Mouse (Mus musculus): ENCODE measurements at regions not wholly inside any gene's neighbourhood (a gene's known extent, or its start where the extent isn't known, plus 50 kb on each side); places are given as distances from the start of the nearest gene placed in this dataset.
A peak's percentile ranks its signal among the peaks of the same experiment; 100 is the strongest.

GRCm38 (mm10) chr3:114279653-114280052 is 249.3 kb downstream of the Col11a1 start:
- DNase-seq (ENCODE audit: low spot score) (no peak), ATAC-seq (ENCODE audit: low FRiP score) (no peak)
- Histone ChIP-seq H3K4me2 (replicated peaks) (no peak overlapping the region), H3K9ac (no peak overlapping the region), H3K36me3 (replicated peaks; ENCODE audit: control insufficient read depth, insufficient read depth) (no peaks in the 10 kb centered on the region), H3K27ac (no peak overlapping the region), H3K9me3 (ENCODE audit: control insufficient read depth, low read length) (no peaks in the 10 kb centered on the region), H3K27me3 (ENCODE audit: control insufficient read depth, insufficient read depth, low read length) (no peaks in the 10 kb centered on the region), H3K4me3 (replicated peaks; ENCODE audit: low read length) (no peak overlapping the region), H3K4me1 (replicated peaks; ENCODE audit: control insufficient read depth, insufficient read depth, low read length) (no peaks in the 10 kb centered on the region)
- WGBS = 60% methylated on average over 2 of the region's 2 CpGs

GRCm38 (mm10) chr3:114319444-114319843 is 289.1 kb downstream of the Col11a1 start:
- Histone ChIP-seq H3K36me3 (replicated peaks; ENCODE audit: control insufficient read depth, insufficient read depth) (no peaks in the 10 kb centered on the region), H3K9me3 (ENCODE audit: control insufficient read depth, low read length) (no peaks in the 10 kb centered on the region), H3K4me3 (replicated peaks; ENCODE audit: low read length) (no peak overlapping the region), H3K9ac (no peak overlapping the region), H3K4me1 (replicated peaks; ENCODE audit: control insufficient read depth, insufficient read depth, low read length) (no peaks in the 10 kb centered on the region), H3K27ac (no peak overlapping the region), H3K4me2 (replicated peaks) (no peak overlapping the region), H3K27me3 (ENCODE audit: control insufficient read depth, insufficient read depth, low read length) (no peaks in the 10 kb centered on the region)
- ATAC-seq (ENCODE audit: low FRiP score) (no peak), DNase-seq (ENCODE audit: low spot score) (no peak)
- WGBS = 98% methylated on average over 1 of the region's 1 CpGs

GRCm38 (mm10) chr3:114334334-114334733 is 304.0 kb downstream of the Col11a1 start:
- Histone ChIP-seq H3K27me3 (ENCODE audit: control insufficient read depth, insufficient read depth, low read length) (no peaks in the 10 kb centered on the region), H3K4me3 (replicated peaks; ENCODE audit: low read length) (no peak overlapping the region), H3K9ac (no peak overlapping the region), H3K36me3 (replicated peaks; ENCODE audit: control insufficient read depth, insufficient read depth) (no peaks in the 10 kb centered on the region), H3K4me2 (replicated peaks) (no peak overlapping the region), H3K9me3 (ENCODE audit: control insufficient read depth, low read length) (no peaks in the 10 kb centered on the region), H3K27ac (no peak overlapping the region), H3K4me1 (replicated peaks; ENCODE audit: control insufficient read depth, insufficient read depth, low read length) (no peaks in the 10 kb centered on the region)
- DNase-seq (ENCODE audit: low spot score) (no peak), ATAC-seq (ENCODE audit: low FRiP score) (no peak)

- no peaks in the 10 kb centered on the region for H3K27me3 ChIP-seq (ENCODE audit: control insufficient read depth, insufficient read depth, low read length)
- DNase-seq (ENCODE audit: low spot score) (no peak), ATAC-seq (ENCODE audit: low FRiP score) (no peak)
- H3K4me1 ChIP-seq (replicated peaks; ENCODE audit: control insufficient read depth, insufficient read depth, low read length) = no peaks in the 10 kb centered on the region
- no peaks in the 10 kb centered on the region for H3K36me3 ChIP-seq (replicated peaks; ENCODE audit: control insufficient read depth, insufficient read depth)
- WGBS = 91% methylated on average over 2 of the region's 2 CpGs
- H3K27ac ChIP-seq = no peak overlapping the region
- no peak overlapping the region for H3K4me2 ChIP-seq (replicated peaks)
- no peak overlapping the region for H3K4me3 ChIP-seq (replicated peaks; ENCODE audit: low read length)
- no peak overlapping the region for H3K9ac ChIP-seq
- no peaks in the 10 kb centered on the region for H3K9me3 ChIP-seq (ENCODE audit: control insufficient read depth, low read length)
Observed at GRCm38 (mm10) chr3:114343714-114344113, 313.4 kb downstream of the Col11a1 start.

GRCm38 (mm10) chr3:114380044-114380443 is 349.7 kb downstream of the Col11a1 start:
- Histone ChIP-seq H3K4me1 (replicated peaks; ENCODE audit: control insufficient read depth, insufficient read depth, low read length) (no peaks in the 10 kb centered on the region), H3K9me3 (ENCODE audit: control insufficient read depth, low read length) (no peaks in the 10 kb centered on the region), H3K27me3 (ENCODE audit: control insufficient read depth, insufficient read depth, low read length) (no peaks in the 10 kb centered on the region), H3K4me2 (replicated peaks) (no peak overlapping the region), H3K36me3 (replicated peaks; ENCODE audit: control insufficient read depth, insufficient read depth) (no peaks in the 10 kb centered on the region), H3K4me3 (replicated peaks; ENCODE audit: low read length) (no peak overlapping the region), H3K27ac (no peak overlapping the region), H3K9ac (no peak overlapping the region)
- WGBS = 51% methylated on average over 5 of the region's 5 CpGs
- peak; percentile 33 for DNase-seq (ENCODE audit: low spot score)
- peak; percentile 79 for ATAC-seq (ENCODE audit: low FRiP score)

- H3K4me2 ChIP-seq (replicated peaks) = no peak overlapping the region
- H3K4me1 ChIP-seq (replicated peaks; ENCODE audit: control insufficient read depth, insufficient read depth, low read length) = no peaks in the 10 kb centered on the region
- H3K27ac ChIP-seq = no peak overlapping the region
- WGBS = 72% methylated on average over 3 of the region's 3 CpGs
- H3K27me3 ChIP-seq (ENCODE audit: control insufficient read depth, insufficient read depth, low read length) = no peaks in the 10 kb centered on the region
- DNase-seq (ENCODE audit: low spot score) = no peak
- H3K9ac ChIP-seq = no peak overlapping the region
- H3K36me3 ChIP-seq (replicated peaks; ENCODE audit: control insufficient read depth, insufficient read depth) = no peaks in the 10 kb centered on the region
- no peaks in the 10 kb centered on the region for H3K9me3 ChIP-seq (ENCODE audit: control insufficient read depth, low read length)
- no peak overlapping the region for H3K4me3 ChIP-seq (replicated peaks; ENCODE audit: low read length)
- ATAC-seq (ENCODE audit: low FRiP score) = no peak
Observed at GRCm38 (mm10) chr3:114403467-114403866, 373.1 kb downstream of the Col11a1 start.
